Mouse (Mus musculus): ENCODE results near the gene Gm8947.

- TF ChIP-seq CTCF (IDR thresholded peaks at IDR 0.05; ENCODE audit: low read depth, low read length) (no peak), EP300 (IDR thresholded peaks at IDR 0.05; ENCODE audit: insufficient read depth, low read depth, low read length) (no peak), POLR2A (IDR thresholded peaks at IDR 0.05; ENCODE audit: insufficient read depth, low read length) (no peak)
These were observed 31.2 kb downstream of the Gm8947 start for GRCm38 (mm10) chr1:151223377-151223776.

All from ES-Bruce4 (cell line).